Mouse (Mus musculus): Measurements from ENCODE around the gene Gsap. TPM values are rescaled to one million over a fixed set of nuclear protein-coding genes. Genes with fewer than 3 reads are reported as not detected.

The Gsap gene
- polyA plus RNA-seq, 1 experiment from 2014 or later = 2.5 TPM

DNA sequence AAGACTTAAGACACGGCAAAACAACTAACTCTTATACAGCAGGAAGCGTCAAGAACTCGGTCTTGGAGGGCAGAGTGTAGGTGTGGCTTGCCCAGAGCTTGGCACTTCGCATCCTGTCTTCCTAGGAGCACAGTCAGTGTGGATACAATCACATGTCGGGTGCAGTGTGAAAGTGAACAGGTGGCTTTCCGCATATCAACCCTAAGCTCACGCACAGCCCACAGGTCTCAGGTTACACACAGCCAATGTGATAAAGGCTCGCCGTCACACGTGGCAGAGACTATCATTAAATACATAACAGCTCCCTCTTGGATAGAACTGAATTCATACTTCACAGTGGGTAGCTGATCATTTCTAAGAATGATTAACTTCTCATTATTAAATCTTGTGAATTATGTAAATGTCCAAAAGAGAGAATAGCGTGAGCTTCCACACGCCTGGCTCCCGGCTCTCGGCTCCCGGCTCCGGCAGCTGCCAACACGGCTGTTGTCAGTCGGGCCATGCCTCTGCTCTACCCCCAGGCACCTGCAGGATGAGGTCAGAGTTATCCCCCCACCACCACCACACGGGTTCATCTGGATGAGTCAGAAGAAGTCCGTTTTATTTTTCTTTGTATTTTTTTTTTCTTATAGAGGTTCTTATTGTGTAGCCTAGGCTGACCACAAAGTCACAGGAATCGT is 113.2 kb downstream of the Gsap start:
- WGBS = 65% methylated on average over 21 of the region's 21 CpGs
- no peak for ATAC-seq (ENCODE audit: low FRiP score, low TSS enrichment)
- Histone ChIP-seq H3K27me3 (ENCODE audit: insufficient read depth, low read length) (no peaks in the 10 kb centered on the region), H3K4me1 (ENCODE audit: insufficient read depth, low read length) (no peaks in the 10 kb centered on the region), H3K27ac (ENCODE audit: low read length) (no peak overlapping the region), H3K4me2 (replicated peaks; ENCODE audit: low read depth, low read length) (no peak overlapping the region), H3K36me3 (ENCODE audit: insufficient read depth, low read length) (no peaks in the 10 kb centered on the region), H3K9me3 (ENCODE audit: low read length) (no peaks in the 10 kb centered on the region), H3K9ac (replicated peaks; ENCODE audit: low read length) (no peak overlapping the region), H3K4me3 (ENCODE audit: low read length) (no peak overlapping the region)

DNA sequence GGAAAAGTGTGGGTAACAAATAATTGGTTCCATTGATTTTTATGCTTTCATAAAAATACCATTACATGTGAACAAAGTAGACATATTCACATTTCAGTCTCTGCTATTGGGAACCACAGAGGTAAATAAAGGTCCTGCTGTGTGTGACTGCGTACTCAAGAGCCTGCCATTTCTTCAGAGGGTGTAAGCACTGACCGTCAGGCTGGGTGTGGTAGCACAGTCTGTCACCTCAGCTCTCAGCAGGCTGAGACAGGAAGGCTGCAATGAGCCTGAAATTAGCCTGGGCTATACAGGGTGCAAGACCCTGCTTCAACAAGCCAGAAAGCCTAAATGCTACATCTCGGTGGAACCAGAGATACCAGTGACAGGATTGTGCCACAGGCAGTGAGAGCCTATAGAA is 114.0 kb downstream of the Gsap start:
- no peak for ATAC-seq (ENCODE audit: low FRiP score, low TSS enrichment)
- Histone ChIP-seq H3K4me3 (ENCODE audit: low read length) (no peak overlapping the region), H3K27ac (ENCODE audit: low read length) (no peak overlapping the region), H3K27me3 (ENCODE audit: insufficient read depth, low read length) (no peaks in the 10 kb centered on the region), H3K9me3 (ENCODE audit: low read length) (no peaks in the 10 kb centered on the region), H3K4me1 (ENCODE audit: insufficient read depth, low read length) (0 out of 2 replicates have a peak, but pooled peaks cover 4% of the 10 kb centered on the region), H3K9ac (replicated peaks; ENCODE audit: low read length) (no peak overlapping the region), H3K36me3 (ENCODE audit: insufficient read depth, low read length) (no peaks in the 10 kb centered on the region), H3K4me2 (replicated peaks; ENCODE audit: low read depth, low read length) (no peak overlapping the region)
- 90% methylated on average over 3 of the region's 3 CpGs for WGBS

DNA sequence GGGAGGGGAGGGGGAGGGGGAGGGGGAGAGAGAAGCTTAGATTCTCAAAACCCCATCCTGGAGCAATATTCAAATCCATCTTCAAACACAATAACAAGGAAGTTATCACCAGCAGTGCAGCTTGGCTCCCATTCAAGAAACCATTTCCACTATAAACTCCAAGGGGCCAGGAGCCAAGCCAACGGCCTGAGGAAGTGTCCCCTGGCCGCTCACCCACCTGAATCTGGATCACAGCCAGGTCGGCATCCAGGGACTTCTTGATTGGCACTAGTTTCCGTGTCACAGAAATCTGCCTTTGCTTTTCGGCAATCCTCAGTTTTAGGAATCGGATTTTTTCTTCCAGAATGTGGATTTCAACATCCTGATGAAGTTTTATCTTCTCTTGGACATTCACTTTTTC is 115.0 kb downstream of the Gsap start:
- 0 out of 2 replicates have a peak, but pooled peaks cover 4% of the 10 kb centered on the region for H3K4me1 ChIP-seq (ENCODE audit: insufficient read depth, low read length)
- no peak overlapping the region for H3K4me2 ChIP-seq (replicated peaks; ENCODE audit: low read depth, low read length)
- no peak for ATAC-seq (ENCODE audit: low FRiP score, low TSS enrichment)
- H3K27me3 ChIP-seq (ENCODE audit: insufficient read depth, low read length) = no peaks in the 10 kb centered on the region
- no peaks in the 10 kb centered on the region for H3K9me3 ChIP-seq (ENCODE audit: low read length)
- H3K27ac ChIP-seq (ENCODE audit: low read length) = no peak overlapping the region
- no peak overlapping the region for H3K4me3 ChIP-seq (ENCODE audit: low read length)
- no peaks in the 10 kb centered on the region for H3K36me3 ChIP-seq (ENCODE audit: insufficient read depth, low read length)
- H3K9ac ChIP-seq (replicated peaks; ENCODE audit: low read length) = no peak overlapping the region
- 64% methylated on average over 6 of the region's 6 CpGs for WGBS

DNA sequence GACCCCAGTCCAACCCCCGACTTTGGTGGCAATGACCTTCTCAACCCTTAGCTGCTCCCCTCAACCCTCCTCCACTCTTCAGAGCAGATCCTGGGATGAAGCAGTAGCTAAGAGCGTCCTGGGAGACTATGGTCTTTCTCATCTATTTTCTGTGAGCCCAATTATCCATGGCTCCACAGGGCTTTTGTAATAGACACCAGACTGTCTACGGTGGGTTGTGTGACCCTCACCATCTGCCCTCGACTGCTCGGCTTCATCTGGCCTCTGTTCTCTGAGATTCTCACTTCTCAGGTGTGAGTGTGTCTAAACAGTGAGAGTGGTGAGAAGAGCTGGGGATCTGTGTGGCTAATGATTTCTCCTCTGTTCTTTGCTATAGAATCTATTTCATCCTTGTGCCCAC is 121.1 kb downstream of the Gsap start:
- no peaks in the 10 kb centered on the region for H3K27me3 ChIP-seq (ENCODE audit: insufficient read depth, low read length)
- no peak overlapping the region for H3K4me3 ChIP-seq (ENCODE audit: low read length)
- ATAC-seq (ENCODE audit: low FRiP score, low TSS enrichment) = no peak
- H3K4me1 ChIP-seq (ENCODE audit: insufficient read depth, low read length) = 0 out of 2 replicates have a peak, but pooled peaks cover 4% of the 10 kb centered on the region
- no peak overlapping the region for H3K4me2 ChIP-seq (replicated peaks; ENCODE audit: low read depth, low read length)
- 54% methylated on average over 5 of the region's 5 CpGs for WGBS
- no peak overlapping the region for H3K9ac ChIP-seq (replicated peaks; ENCODE audit: low read length)
- no peak overlapping the region for H3K27ac ChIP-seq (ENCODE audit: low read length)
- H3K9me3 ChIP-seq (ENCODE audit: low read length) = no peaks in the 10 kb centered on the region
- no peaks in the 10 kb centered on the region for H3K36me3 ChIP-seq (ENCODE audit: insufficient read depth, low read length)

DNA sequence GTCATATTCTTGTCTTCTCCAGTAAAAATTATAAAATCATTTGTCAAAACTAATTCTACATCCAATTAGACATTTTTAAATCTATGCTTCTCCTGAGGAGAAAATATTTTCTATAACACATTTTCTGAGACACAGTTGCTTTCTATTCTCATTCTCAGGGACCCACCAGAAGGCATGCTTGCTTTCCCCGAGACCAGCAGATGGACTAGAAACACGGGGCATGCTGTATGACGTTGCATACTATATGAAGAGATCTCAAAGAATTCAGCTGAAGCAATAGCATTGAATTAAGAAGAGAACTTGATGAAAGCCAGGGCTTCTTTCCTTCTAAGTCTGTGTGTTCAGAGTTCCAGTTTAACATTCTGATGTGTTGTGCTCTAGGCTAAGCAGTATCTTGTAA is 128.6 kb downstream of the Gsap start:
- 86% methylated on average over 3 of the region's 3 CpGs for WGBS
- ATAC-seq (ENCODE audit: low FRiP score, low TSS enrichment) = no peak
- no peak overlapping the region for H3K9ac ChIP-seq (replicated peaks; ENCODE audit: low read length)
- H3K36me3 ChIP-seq (ENCODE audit: insufficient read depth, low read length) = no peaks in the 10 kb centered on the region
- no peaks in the 10 kb centered on the region for H3K9me3 ChIP-seq (ENCODE audit: low read length)
- no peak overlapping the region for H3K4me3 ChIP-seq (ENCODE audit: low read length)
- H3K4me1 ChIP-seq (ENCODE audit: insufficient read depth, low read length) = no peaks in the 10 kb centered on the region
- no peak overlapping the region for H3K4me2 ChIP-seq (replicated peaks; ENCODE audit: low read depth, low read length)
- H3K27ac ChIP-seq (ENCODE audit: low read length) = no peak overlapping the region
- no peaks in the 10 kb centered on the region for H3K27me3 ChIP-seq (ENCODE audit: insufficient read depth, low read length)

DNA sequence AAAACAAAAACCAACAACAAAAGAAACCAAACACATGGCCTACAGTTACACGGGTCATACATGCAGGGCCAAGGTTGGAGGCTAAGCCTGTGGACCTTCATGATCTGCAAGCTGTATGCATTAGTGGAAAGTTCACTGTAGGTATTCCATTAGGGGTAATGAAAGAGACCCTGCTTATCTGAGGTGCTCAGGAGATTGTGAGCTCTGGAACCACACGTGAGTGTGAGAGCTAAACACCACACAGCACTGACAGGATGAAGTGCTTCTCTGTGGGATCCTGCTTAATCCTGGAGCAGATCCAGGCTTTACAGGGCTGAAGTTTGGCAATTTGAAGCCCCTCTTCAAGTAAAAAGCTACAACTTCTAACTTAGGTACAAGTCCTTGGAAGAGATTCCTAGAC is 134.1 kb downstream of the Gsap start:
- no peak for ATAC-seq (ENCODE audit: low FRiP score, low TSS enrichment)
- H3K4me1 ChIP-seq (ENCODE audit: insufficient read depth, low read length) = no peaks in the 10 kb centered on the region
- 78% methylated on average over 2 of the region's 2 CpGs for WGBS
- H3K27me3 ChIP-seq (ENCODE audit: insufficient read depth, low read length) = no peaks in the 10 kb centered on the region
- H3K4me2 ChIP-seq (replicated peaks; ENCODE audit: low read depth, low read length) = no peak overlapping the region
- H3K36me3 ChIP-seq (ENCODE audit: insufficient read depth, low read length) = no peaks in the 10 kb centered on the region
- H3K27ac ChIP-seq (ENCODE audit: low read length) = no peak overlapping the region
- H3K4me3 ChIP-seq (ENCODE audit: low read length) = no peak overlapping the region
- no peak overlapping the region for H3K9ac ChIP-seq (replicated peaks; ENCODE audit: low read length)
- H3K9me3 ChIP-seq (ENCODE audit: low read length) = no peaks in the 10 kb centered on the region

DNA sequence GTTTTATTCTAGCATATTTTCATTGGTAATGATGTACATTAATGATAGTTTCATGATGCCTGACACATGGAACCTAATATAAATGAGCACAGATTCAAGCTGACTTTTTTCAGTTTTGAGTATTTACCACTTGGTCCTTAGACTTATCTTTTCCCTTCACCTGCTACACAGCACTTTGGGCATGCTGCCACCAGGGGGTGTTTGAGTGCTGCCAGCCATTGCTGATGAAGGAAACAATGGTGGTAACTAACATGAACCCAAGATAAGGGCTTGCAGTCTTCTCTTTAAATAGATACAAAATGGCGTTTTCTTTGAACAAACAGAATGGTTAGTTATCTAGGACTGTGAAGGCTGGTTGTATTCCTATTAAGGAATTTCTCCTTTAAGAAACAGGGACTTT is 140.4 kb downstream of the Gsap start:
- no peak overlapping the region for H3K4me3 ChIP-seq (ENCODE audit: low read length)
- no peaks in the 10 kb centered on the region for H3K36me3 ChIP-seq (ENCODE audit: insufficient read depth, low read length)
- no peak for ATAC-seq (ENCODE audit: low FRiP score, low TSS enrichment)
- no peaks in the 10 kb centered on the region for H3K27me3 ChIP-seq (ENCODE audit: insufficient read depth, low read length)
- H3K9ac ChIP-seq (replicated peaks; ENCODE audit: low read length) = no peak overlapping the region
- 38% methylated on average over 1 of the region's 1 CpGs for WGBS
- no peak overlapping the region for H3K27ac ChIP-seq (ENCODE audit: low read length)
- no peaks in the 10 kb centered on the region for H3K9me3 ChIP-seq (ENCODE audit: low read length)
- H3K4me1 ChIP-seq (ENCODE audit: insufficient read depth, low read length) = peaks cover 10% of the 10 kb centered on the region; the same call in 1 of the 2 replicates
- no peak overlapping the region for H3K4me2 ChIP-seq (replicated peaks; ENCODE audit: low read depth, low read length)

DNA sequence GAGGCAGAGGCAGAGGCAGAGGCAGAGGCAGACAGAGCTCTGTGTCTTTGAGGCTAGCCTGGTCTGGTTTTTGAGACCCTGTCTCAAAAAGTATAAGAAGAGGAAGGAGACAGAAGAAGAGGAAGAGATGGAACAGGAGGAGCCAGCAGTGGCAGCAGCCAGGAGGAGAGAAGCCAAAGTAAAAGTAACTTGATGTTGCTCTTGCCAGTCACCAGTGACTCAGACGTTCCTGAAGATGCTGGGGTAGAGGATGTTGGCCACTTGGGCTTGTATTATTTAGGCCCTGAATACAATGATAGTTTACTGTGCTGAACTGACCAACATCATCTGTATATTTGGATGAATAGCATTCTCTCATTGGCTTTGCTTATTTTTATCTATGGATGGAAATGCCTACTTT is 142.5 kb downstream of the Gsap start:
- no peak overlapping the region for H3K9ac ChIP-seq (replicated peaks; ENCODE audit: low read length)
- H3K9me3 ChIP-seq (ENCODE audit: low read length) = no peaks in the 10 kb centered on the region
- H3K27me3 ChIP-seq (ENCODE audit: insufficient read depth, low read length) = no peaks in the 10 kb centered on the region
- no peak overlapping the region for H3K27ac ChIP-seq (ENCODE audit: low read length)
- H3K36me3 ChIP-seq (ENCODE audit: insufficient read depth, low read length) = no peaks in the 10 kb centered on the region
- H3K4me3 ChIP-seq (ENCODE audit: low read length) = no peak overlapping the region
- WGBS = 95% methylated on average over 1 of the region's 1 CpGs
- ATAC-seq (ENCODE audit: low FRiP score, low TSS enrichment) = no peak
- H3K4me1 ChIP-seq (ENCODE audit: insufficient read depth, low read length) = peaks cover 12% of the 10 kb centered on the region; the same call in 1 of the 2 replicates
- no peak overlapping the region for H3K4me2 ChIP-seq (replicated peaks; ENCODE audit: low read depth, low read length)

DNA sequence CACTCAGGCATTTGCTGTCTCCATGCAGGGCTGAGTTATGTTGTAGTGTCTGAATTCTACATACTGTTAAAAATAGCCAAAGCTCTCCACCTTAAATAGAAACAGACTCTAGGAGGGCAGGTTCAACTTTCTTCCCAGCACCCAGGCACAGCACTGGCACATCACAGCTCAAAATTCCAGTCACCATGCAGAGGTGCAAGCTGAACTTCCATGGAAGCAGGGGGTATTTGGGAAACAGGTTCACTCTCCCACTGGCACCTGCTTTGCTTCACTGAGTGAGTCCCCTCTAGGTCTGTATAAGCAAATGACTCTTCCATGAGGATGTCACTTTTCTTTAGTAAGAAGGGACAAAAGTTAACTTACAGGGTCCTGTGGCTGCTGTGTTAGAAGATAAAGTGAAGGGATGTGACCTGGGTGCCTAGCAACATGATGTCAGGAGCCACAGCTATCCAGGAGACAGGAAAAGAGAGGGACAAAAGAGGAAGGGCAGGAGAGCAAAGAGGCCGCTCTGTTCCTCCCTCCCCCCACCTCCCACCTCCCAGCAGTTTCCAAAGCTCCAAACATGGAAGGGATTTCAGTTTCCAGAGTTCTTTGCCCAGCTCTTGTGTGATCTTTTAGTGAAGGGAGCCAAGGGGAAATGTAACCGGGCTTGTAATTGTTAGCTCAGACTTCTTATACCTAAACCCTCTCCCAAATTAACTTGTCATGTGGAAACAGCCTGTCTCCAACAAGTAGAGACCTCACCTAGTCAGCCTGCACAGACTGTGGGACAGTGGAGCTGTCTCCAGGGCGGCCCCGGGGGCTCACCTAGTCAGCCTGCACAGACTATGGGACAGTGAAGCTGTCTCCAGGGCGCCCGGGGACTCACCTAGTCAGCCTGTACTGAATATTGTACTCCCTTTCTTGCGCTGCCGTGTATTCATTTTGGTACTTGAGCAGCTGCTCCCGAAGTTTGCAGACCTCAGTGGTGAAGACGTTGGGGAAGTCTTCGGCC is 143.9 kb downstream of the Gsap start:
- Histone ChIP-seq H3K9ac (replicated peaks; ENCODE audit: low read length) (no peak overlapping the region), H3K9me3 (ENCODE audit: low read length) (no peaks in the 10 kb centered on the region), H3K27me3 (ENCODE audit: insufficient read depth, low read length) (no peaks in the 10 kb centered on the region), H3K4me2 (replicated peaks; ENCODE audit: low read depth, low read length) (no peak overlapping the region), H3K36me3 (ENCODE audit: insufficient read depth, low read length) (no peaks in the 10 kb centered on the region), H3K4me1 (ENCODE audit: insufficient read depth, low read length) (peaks cover 12% of the 10 kb centered on the region; the same call in 1 of the 2 replicates), H3K4me3 (ENCODE audit: low read length) (no peak overlapping the region), H3K27ac (ENCODE audit: low read length) (no peak overlapping the region)
- WGBS = 63% methylated on average over 11 of the region's 11 CpGs
- ATAC-seq (ENCODE audit: low FRiP score, low TSS enrichment) = no peak

DNA sequence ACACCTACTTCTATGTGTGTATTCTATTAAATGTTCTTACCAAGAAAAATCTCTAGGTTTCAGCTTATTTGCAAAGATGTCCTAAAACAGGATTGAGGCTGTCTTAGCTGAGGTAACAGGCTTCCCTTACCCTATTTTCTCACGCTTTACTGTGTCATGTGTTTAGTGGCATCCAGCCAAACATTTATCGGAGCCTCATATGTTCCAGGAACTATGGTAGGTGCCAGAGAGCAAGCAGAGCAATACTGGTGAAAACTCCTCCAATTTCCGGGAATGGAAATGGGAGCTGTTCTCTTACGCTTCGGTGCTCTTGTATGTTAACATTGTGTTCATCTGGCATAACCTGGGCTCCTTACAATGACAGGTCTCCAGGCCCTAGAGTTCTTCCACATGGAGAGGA is 145.6 kb downstream of the Gsap start:
- Histone ChIP-seq H3K27me3 (ENCODE audit: insufficient read depth, low read length) (no peaks in the 10 kb centered on the region), H3K9ac (replicated peaks; ENCODE audit: low read length) (no peak overlapping the region), H3K4me3 (ENCODE audit: low read length) (no peak overlapping the region), H3K4me1 (ENCODE audit: insufficient read depth, low read length) (peaks cover 12% of the 10 kb centered on the region; the same call in 1 of the 2 replicates), H3K4me2 (replicated peaks; ENCODE audit: low read depth, low read length) (no peak overlapping the region), H3K36me3 (ENCODE audit: insufficient read depth, low read length) (no peaks in the 10 kb centered on the region), H3K9me3 (ENCODE audit: low read length) (no peaks in the 10 kb centered on the region), H3K27ac (ENCODE audit: low read length) (no peak overlapping the region; the same call in 1 of the 2 replicates)
- ATAC-seq (ENCODE audit: low FRiP score, low TSS enrichment) = 0 out of 2 replicates have a peak, but pooled peaks have one; percentile 35
- WGBS = 44% methylated on average over 5 of the region's 5 CpGs
